Mouse (Mus musculus): ENCODE measurements around the gene Ddx49. TPM values are rescaled to one million over a fixed set of nuclear protein-coding genes. Genes with fewer than 3 reads are reported as not detected.

Ddx49 gene
- polyA plus RNA-seq, 1 experiment from 2014 or later, result 54.1 TPM

GRCm38 (mm10) chr8:70286737-70287136 is 15.6 kb downstream of the Ddx49 start:
- H3K36me3 ChIP-seq (ENCODE audit: insufficient read depth, low read length), result peaks cover 62% of the 10 kb centered on the region

GRCm38 (mm10) chr8:70285304-70285703 is 17.0 kb downstream of the Ddx49 start:
- 95% methylated on average over 15 of the region's 15 CpGs for WGBS
- no peak for ATAC-seq (ENCODE audit: low FRiP score, low TSS enrichment)
- H3K4me2 ChIP-seq (replicated peaks; ENCODE audit: low read depth, low read length), result no peak overlapping the region
- H3K36me3 ChIP-seq (ENCODE audit: insufficient read depth, low read length), result peaks cover 51% of the 10 kb centered on the region
- H3K9me3 ChIP-seq (ENCODE audit: low read length), result 0 out of 2 replicates have a peak, but pooled peaks cover 2% of the 10 kb centered on the region
- H3K4me1 ChIP-seq (ENCODE audit: insufficient read depth, low read length), result peaks cover 21% of the 10 kb centered on the region
- H3K27me3 ChIP-seq (ENCODE audit: insufficient read depth, low read length), result no peaks in the 10 kb centered on the region
- no peak overlapping the region for H3K9ac ChIP-seq (replicated peaks; ENCODE audit: low read length)
- no peak overlapping the region for H3K27ac ChIP-seq (ENCODE audit: low read length)
- no peak overlapping the region for H3K4me3 ChIP-seq (ENCODE audit: low read length)

More at GRCm38 (mm10) chr8:70286737-70287136, 15.6 kb downstream of the Ddx49 start:
- ATAC-seq (ENCODE audit: low FRiP score, low TSS enrichment), result no peak
- WGBS, result 88% methylated on average over 8 of the region's 8 CpGs
- Histone ChIP-seq H3K4me1 (ENCODE audit: insufficient read depth, low read length) (peaks cover 16% of the 10 kb centered on the region), H3K9me3 (ENCODE audit: low read length) (0 out of 2 replicates have a peak, but pooled peaks cover 2% of the 10 kb centered on the region), H3K27me3 (ENCODE audit: insufficient read depth, low read length) (no peaks in the 10 kb centered on the region), H3K4me2 (replicated peaks; ENCODE audit: low read depth, low read length) (no peak overlapping the region), H3K27ac (ENCODE audit: low read length) (no peak overlapping the region), H3K4me3 (ENCODE audit: low read length) (no peak overlapping the region), H3K9ac (replicated peaks; ENCODE audit: low read length) (no peak overlapping the region)

DNA sequence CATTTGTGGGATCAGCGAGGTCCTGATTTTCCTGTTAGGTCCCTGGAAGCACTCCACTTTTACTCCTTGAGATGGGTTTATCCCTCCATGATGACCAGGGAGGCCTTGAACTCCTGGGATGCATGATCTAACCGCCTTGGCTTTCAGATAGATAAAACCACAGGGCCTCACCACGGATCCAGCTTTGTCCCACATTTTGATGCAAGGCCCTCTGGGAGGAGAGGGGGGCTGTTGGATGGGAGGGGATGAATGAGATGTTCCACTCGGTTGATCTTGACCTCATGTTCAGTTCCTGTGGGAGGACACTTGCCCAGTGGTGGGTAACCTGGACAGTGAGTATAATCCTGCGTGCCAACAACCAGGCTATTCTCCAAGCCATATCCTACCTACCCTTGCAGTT is 17.9 kb downstream of the Ddx49 start:
- Histone ChIP-seq H3K4me2 (replicated peaks; ENCODE audit: low read depth, low read length) (peak overlapping the region; percentile 88), H3K4me3 (ENCODE audit: low read length) (peak overlapping the region; percentile 22; the same call in 1 of the 2 replicates), H3K27me3 (ENCODE audit: insufficient read depth, low read length) (no peaks in the 10 kb centered on the region), H3K27ac (ENCODE audit: low read length) (no peak overlapping the region), H3K9me3 (ENCODE audit: low read length) (0 out of 2 replicates have a peak, but pooled peaks cover 2% of the 10 kb centered on the region), H3K9ac (replicated peaks; ENCODE audit: low read length) (peak overlapping the region; percentile 36; the same call in 1 of the 2 replicates), H3K36me3 (ENCODE audit: insufficient read depth, low read length) (peaks cover 44% of the 10 kb centered on the region), H3K4me1 (ENCODE audit: insufficient read depth, low read length) (peaks cover 21% of the 10 kb centered on the region)
- no peak for ATAC-seq (ENCODE audit: low FRiP score, low TSS enrichment)
- 50% methylated on average over 5 of the region's 5 CpGs for WGBS

- Histone ChIP-seq H3K4me2 (replicated peaks; ENCODE audit: low read depth, low read length) (peak overlapping the region; percentile 88), H3K27ac (ENCODE audit: low read length) (peak overlapping the region; percentile 77), H3K4me3 (ENCODE audit: low read length) (peak overlapping the region; percentile 78), H3K9ac (replicated peaks; ENCODE audit: low read length) (peak overlapping the region; percentile 93), H3K36me3 (ENCODE audit: insufficient read depth, low read length) (peaks cover 36% of the 10 kb centered on the region), H3K9me3 (ENCODE audit: low read length) (0 out of 2 replicates have a peak, but pooled peaks cover 2% of the 10 kb centered on the region), H3K4me1 (ENCODE audit: insufficient read depth, low read length) (peaks cover 21% of the 10 kb centered on the region), H3K27me3 (ENCODE audit: insufficient read depth, low read length) (no peaks in the 10 kb centered on the region)
- WGBS, result under 1% methylated on average over 55 of the region's 55 CpGs
- peak; percentile 60 for ATAC-seq (ENCODE audit: low FRiP score, low TSS enrichment)
These were observed 18.9 kb downstream of the Ddx49 start for GRCm38 (mm10) chr8:70283136-70284077.

DNA sequence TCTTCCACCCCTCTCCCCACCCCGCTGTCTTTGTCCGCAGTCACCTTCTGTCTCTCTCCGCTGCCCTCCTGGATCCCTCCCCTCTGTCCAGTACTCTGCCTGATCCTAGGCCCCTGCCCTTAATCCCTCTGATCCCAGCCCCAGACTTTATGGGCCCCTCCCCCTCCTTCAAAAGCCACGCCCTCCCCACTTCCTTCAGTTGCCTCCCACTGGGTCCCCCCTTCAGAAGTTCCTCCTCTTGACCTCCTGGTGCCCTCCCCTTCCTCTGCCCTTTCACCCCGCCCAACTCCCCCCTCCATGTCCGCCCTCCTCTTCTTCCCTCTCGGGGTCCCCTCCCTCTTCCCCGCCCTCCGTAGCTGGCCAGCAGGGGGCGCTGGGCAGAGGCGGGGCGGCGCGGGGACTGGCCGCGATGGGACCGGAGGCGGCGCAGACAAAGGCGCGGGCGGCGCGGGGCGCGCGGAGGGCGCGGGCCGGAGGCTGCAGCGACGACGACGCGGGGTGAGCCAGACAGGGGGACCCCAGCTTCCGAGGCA is 19.6 kb downstream of the Ddx49 start, which contains the start of gene Homer3:
Homer3 (plus strand) TSS at position 225 of the 533 bp plus-strand sequence.
- H3K9me3 ChIP-seq (ENCODE audit: low read length), result 0 out of 2 replicates have a peak, but pooled peaks cover 2% of the 10 kb centered on the region
- peak within 1 kb of the TSS; percentile 77 for H3K27ac ChIP-seq (ENCODE audit: low read length)
- no peaks in the 10 kb centered on the region for H3K27me3 ChIP-seq (ENCODE audit: insufficient read depth, low read length)
- H3K4me3 ChIP-seq (ENCODE audit: low read length), result peak within 1 kb of the TSS; percentile 78
- peak; percentile 90 for ATAC-seq (ENCODE audit: low FRiP score, low TSS enrichment)
- H3K4me2 ChIP-seq (replicated peaks; ENCODE audit: low read depth, low read length), result peak within 1 kb of the TSS; percentile 88
- 0% methylated on average over 20 of the region's 36 CpGs for WGBS
- H3K9ac ChIP-seq (replicated peaks; ENCODE audit: low read length), result peak within 1 kb of the TSS; percentile 93
- peaks cover 28% of the 10 kb centered on the region for H3K36me3 ChIP-seq (ENCODE audit: insufficient read depth, low read length)
- H3K4me1 ChIP-seq (ENCODE audit: insufficient read depth, low read length), result peaks cover 25% of the 10 kb centered on the region

- H3K4me2 ChIP-seq (replicated peaks; ENCODE audit: low read depth, low read length), result no peak overlapping the region
- H3K9me3 ChIP-seq (ENCODE audit: low read length), result no peaks in the 10 kb centered on the region
- no peak overlapping the region; the same call in 1 of the 2 replicates for H3K9ac ChIP-seq (replicated peaks; ENCODE audit: low read length)
- ATAC-seq (ENCODE audit: low FRiP score, low TSS enrichment), result no peak
- 49% methylated on average over 3 of the region's 3 CpGs for WGBS
- H3K36me3 ChIP-seq (ENCODE audit: insufficient read depth, low read length), result peaks cover 14% of the 10 kb centered on the region
- H3K27ac ChIP-seq (ENCODE audit: low read length), result peak overlapping the region; percentile 44; the same call in 1 of the 2 replicates
- H3K4me3 ChIP-seq (ENCODE audit: low read length), result no peak overlapping the region
- H3K27me3 ChIP-seq (ENCODE audit: insufficient read depth, low read length), result no peaks in the 10 kb centered on the region
- H3K4me1 ChIP-seq (ENCODE audit: insufficient read depth, low read length), result peaks cover 25% of the 10 kb centered on the region
These were observed 21.3 kb downstream of the Ddx49 start for GRCm38 (mm10) chr8:70281001-70281400.

DNA sequence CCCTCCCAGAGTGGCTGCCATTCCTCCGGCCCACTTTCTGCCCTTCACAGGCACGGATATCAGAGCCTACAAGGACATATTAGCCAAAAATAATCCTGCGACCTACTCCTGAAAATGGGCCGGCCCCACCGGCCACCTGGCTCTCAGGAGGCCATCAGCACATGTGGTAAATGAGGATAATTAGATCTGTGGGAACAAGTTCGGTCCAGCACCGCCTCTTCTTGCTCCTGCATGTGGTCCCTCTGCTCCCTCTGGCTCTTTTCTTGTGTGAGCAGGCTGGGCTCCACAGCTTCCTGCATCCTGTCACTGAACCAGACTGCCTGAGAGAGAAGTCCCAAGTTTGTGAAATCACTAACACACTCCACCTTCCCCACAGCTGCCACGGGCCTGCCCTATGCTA is 23.0 kb downstream of the Ddx49 start:
- H3K4me2 ChIP-seq (replicated peaks; ENCODE audit: low read depth, low read length), result no peak overlapping the region
- H3K27me3 ChIP-seq (ENCODE audit: insufficient read depth, low read length), result no peaks in the 10 kb centered on the region
- peaks cover 16% of the 10 kb centered on the region for H3K4me1 ChIP-seq (ENCODE audit: insufficient read depth, low read length)
- no peaks in the 10 kb centered on the region for H3K9me3 ChIP-seq (ENCODE audit: low read length)
- no peaks in the 10 kb centered on the region for H3K36me3 ChIP-seq (ENCODE audit: insufficient read depth, low read length)
- H3K9ac ChIP-seq (replicated peaks; ENCODE audit: low read length), result no peak overlapping the region
- ATAC-seq (ENCODE audit: low FRiP score, low TSS enrichment), result no peak
- 53% methylated on average over 8 of the region's 8 CpGs for WGBS
- H3K4me3 ChIP-seq (ENCODE audit: low read length), result no peak overlapping the region
- H3K27ac ChIP-seq (ENCODE audit: low read length), result no peak overlapping the region; the same call in 1 of the 2 replicates

GRCm38 (mm10) chr8:70278175-70278574 is 24.1 kb downstream of the Ddx49 start:
- no peak overlapping the region for H3K4me3 ChIP-seq (ENCODE audit: low read length)
- no peak overlapping the region for H3K27ac ChIP-seq (ENCODE audit: low read length)
- H3K36me3 ChIP-seq (ENCODE audit: insufficient read depth, low read length), result no peaks in the 10 kb centered on the region
- peaks cover 15% of the 10 kb centered on the region for H3K4me1 ChIP-seq (ENCODE audit: insufficient read depth, low read length)
- H3K27me3 ChIP-seq (ENCODE audit: insufficient read depth, low read length), result no peaks in the 10 kb centered on the region
- 50% methylated on average over 15 of the region's 15 CpGs for WGBS
- H3K4me2 ChIP-seq (replicated peaks; ENCODE audit: low read depth, low read length), result no peak overlapping the region
- H3K9me3 ChIP-seq (ENCODE audit: low read length), result no peaks in the 10 kb centered on the region
- H3K9ac ChIP-seq (replicated peaks; ENCODE audit: low read length), result no peak overlapping the region; the same call in 1 of the 2 replicates
- no peak for ATAC-seq (ENCODE audit: low FRiP score, low TSS enrichment)

- peak overlapping the region; percentile 64; the same call in 1 of the 2 replicates for H3K27ac ChIP-seq (ENCODE audit: low read length)
- H3K36me3 ChIP-seq (ENCODE audit: insufficient read depth, low read length), result no peaks in the 10 kb centered on the region
- peak; percentile 64 for ATAC-seq (ENCODE audit: low FRiP score, low TSS enrichment)
- 81% methylated on average over 3 of the region's 3 CpGs for WGBS
- no peak overlapping the region for H3K4me2 ChIP-seq (replicated peaks; ENCODE audit: low read depth, low read length)
- H3K4me3 ChIP-seq (ENCODE audit: low read length), result no peak overlapping the region
- no peak overlapping the region for H3K9ac ChIP-seq (replicated peaks; ENCODE audit: low read length)
- no peaks in the 10 kb centered on the region for H3K27me3 ChIP-seq (ENCODE audit: insufficient read depth, low read length)
- peaks cover 15% of the 10 kb centered on the region for H3K4me1 ChIP-seq (ENCODE audit: insufficient read depth, low read length)
- H3K9me3 ChIP-seq (ENCODE audit: low read length), result no peaks in the 10 kb centered on the region
These were observed 25.8 kb downstream of the Ddx49 start for GRCm38 (mm10) chr8:70276476-70276875.
